Mouse (Mus musculus): Measurements from ENCODE around the gene Sox5. TPM values are rescaled to one million over a fixed set of nuclear protein-coding genes. Genes with fewer than 3 reads are reported as not detected.

Gene Sox5
- polyA plus RNA-seq, 1 experiment = 2.5 TPM

GRCm38 (mm10) chr6:144783295-144783694 is 1.5 kb upstream of the Sox5 start:
- Histone ChIP-seq H3K4me1 (ENCODE audit: control insufficient read depth, insufficient read depth, insufficient read length) (peaks cover 3% of the 10 kb centered on the region; the same call in 1 of the 2 replicates), H3K27me3 (ENCODE audit: control insufficient read depth, insufficient read depth, low read length) (peaks cover 13% of the 10 kb centered on the region), H3K4me3 (ENCODE audit: extremely low read depth, insufficient read depth, insufficient read length) (no peak overlapping the region), H3K36me3 (ENCODE audit: control insufficient read depth, insufficient read depth, low read length) (no peaks in the 10 kb centered on the region), H3K27ac (ENCODE audit: insufficient read depth, low read length) (no peak overlapping the region)
- no peak for DNase-seq (ENCODE audit: low read depth in 1 of 2, low spot score in 2 of 2)
- TF ChIP-seq POLR2A (IDR thresholded peaks at IDR 0.05; ENCODE audit: low read depth, low read length) = no peak
- no peak for TF ChIP-seq CTCF (IDR thresholded peaks at IDR 0.05; ENCODE audit: extremely low read depth, insufficient read depth, insufficient read length, insufficient replicate concordance)

- WGBS = 39% methylated on average over 12 of the region's 12 CpGs
- Histone ChIP-seq H3K27ac (ENCODE audit: insufficient read depth, low read length) (no peak overlapping the region), H3K36me3 (ENCODE audit: control insufficient read depth, insufficient read depth, low read length) (no peaks in the 10 kb centered on the region), H3K4me3 (ENCODE audit: extremely low read depth, insufficient read depth, insufficient read length) (0 out of 2 replicates have a peak overlapping the region, but pooled peaks have one; percentile 92), H3K4me1 (ENCODE audit: control insufficient read depth, insufficient read depth, insufficient read length) (peaks cover 3% of the 10 kb centered on the region; the same call in 1 of the 2 replicates), H3K27me3 (ENCODE audit: control insufficient read depth, insufficient read depth, low read length) (peaks cover 13% of the 10 kb centered on the region)
- TF ChIP-seq CTCF (IDR thresholded peaks at IDR 0.05; ENCODE audit: extremely low read depth, insufficient read depth, insufficient read length, insufficient replicate concordance) = no peak
- no peak for TF ChIP-seq POLR2A (IDR thresholded peaks at IDR 0.05; ENCODE audit: low read depth, low read length)
- no peak for DNase-seq (ENCODE audit: low read depth in 1 of 2, low spot score in 2 of 2)
Measured at GRCm38 (mm10) chr6:144782866-144783265, 1.1 kb upstream of the Sox5 start.

GRCm38 (mm10) chr6:144782031-144782857 is 467 bp upstream of the Sox5 start:
- Histone ChIP-seq H3K36me3 (ENCODE audit: control insufficient read depth, insufficient read depth, low read length) (no peaks in the 10 kb centered on the region), H3K4me1 (ENCODE audit: control insufficient read depth, insufficient read depth, insufficient read length) (peaks cover 3% of the 10 kb centered on the region; the same call in 1 of the 2 replicates), H3K27me3 (ENCODE audit: control insufficient read depth, insufficient read depth, low read length) (peaks cover 13% of the 10 kb centered on the region), H3K27ac (ENCODE audit: insufficient read depth, low read length) (no peak overlapping the region), H3K4me3 (ENCODE audit: extremely low read depth, insufficient read depth, insufficient read length) (peak overlapping the region; percentile 92)
- no peak for DNase-seq (ENCODE audit: low read depth in 1 of 2, low spot score in 2 of 2)
- TF ChIP-seq POLR2A (IDR thresholded peaks at IDR 0.05; ENCODE audit: low read depth, low read length) = no peak
- no peak for TF ChIP-seq CTCF (IDR thresholded peaks at IDR 0.05; ENCODE audit: extremely low read depth, insufficient read depth, insufficient read length, insufficient replicate concordance)
- WGBS = 3% methylated on average over 48 of the region's 55 CpGs

GRCm38 (mm10) chr6:144780608-144781285 is 1.0 kb downstream of the Sox5 start:
- Histone ChIP-seq H3K4me3 (ENCODE audit: extremely low read depth, insufficient read depth, insufficient read length) (peak overlapping the region; percentile 92), H3K36me3 (ENCODE audit: control insufficient read depth, insufficient read depth, low read length) (no peaks in the 10 kb centered on the region), H3K4me1 (ENCODE audit: control insufficient read depth, insufficient read depth, insufficient read length) (peaks cover 3% of the 10 kb centered on the region; the same call in 1 of the 2 replicates), H3K27me3 (ENCODE audit: control insufficient read depth, insufficient read depth, low read length) (peaks cover 13% of the 10 kb centered on the region), H3K27ac (ENCODE audit: insufficient read depth, low read length) (peak overlapping the region; percentile 67)
- WGBS = 47% methylated on average over 9 of the region's 9 CpGs
- DNase-seq (ENCODE audit: low read depth in 1 of 2, low spot score in 2 of 2) = no peak
- TF ChIP-seq CTCF (IDR thresholded peaks at IDR 0.05; ENCODE audit: extremely low read depth, insufficient read depth, insufficient read length, insufficient replicate concordance) (no peak), POLR2A (IDR thresholded peaks at IDR 0.05; ENCODE audit: low read depth, low read length) (no peak)

- Histone ChIP-seq H3K27ac (ENCODE audit: insufficient read depth, low read length) (peak overlapping the region; percentile 23), H3K4me1 (ENCODE audit: control insufficient read depth, insufficient read depth, insufficient read length) (peaks cover 3% of the 10 kb centered on the region; the same call in 1 of the 2 replicates), H3K36me3 (ENCODE audit: control insufficient read depth, insufficient read depth, low read length) (no peaks in the 10 kb centered on the region), H3K27me3 (ENCODE audit: control insufficient read depth, insufficient read depth, low read length) (peaks cover 13% of the 10 kb centered on the region), H3K4me3 (ENCODE audit: extremely low read depth, insufficient read depth, insufficient read length) (no peak overlapping the region; the same call in 1 of the 2 replicates)
- WGBS = 82% methylated on average over 12 of the region's 12 CpGs
- DNase-seq (ENCODE audit: low read depth in 1 of 2, low spot score in 2 of 2) = no peak
- TF ChIP-seq CTCF (IDR thresholded peaks at IDR 0.05; ENCODE audit: extremely low read depth, insufficient read depth, insufficient read length, insufficient replicate concordance) (no peak), POLR2A (IDR thresholded peaks at IDR 0.05; ENCODE audit: low read depth, low read length) (no peak)
Measured at GRCm38 (mm10) chr6:144779945-144780607, 1.7 kb downstream of the Sox5 start.

GRCm38 (mm10) chr6:144777356-144778035 is 4.3 kb downstream of the Sox5 start:
- no peak overlapping the region for H3K27ac ChIP-seq (ENCODE audit: insufficient read depth, low read length)
- H3K4me1 ChIP-seq (ENCODE audit: control insufficient read depth, insufficient read depth, insufficient read length) = peaks cover 2% of the 10 kb centered on the region; the same call in 1 of the 2 replicates
- WGBS = 94% methylated on average over 7 of the region's 7 CpGs
- peaks cover 8% of the 10 kb centered on the region for H3K27me3 ChIP-seq (ENCODE audit: control insufficient read depth, insufficient read depth, low read length)
- TF ChIP-seq POLR2A (IDR thresholded peaks at IDR 0.05; ENCODE audit: low read depth, low read length) (no peak), CTCF (IDR thresholded peaks at IDR 0.05; ENCODE audit: extremely low read depth, insufficient read depth, insufficient read length, insufficient replicate concordance) (no peak)
- H3K36me3 ChIP-seq (ENCODE audit: control insufficient read depth, insufficient read depth, low read length) = no peaks in the 10 kb centered on the region
- no peak for DNase-seq (ENCODE audit: low read depth in 1 of 2, low spot score in 2 of 2)
- no peak overlapping the region for H3K4me3 ChIP-seq (ENCODE audit: extremely low read depth, insufficient read depth, insufficient read length)

Data from spleen, adult 2 months (tissue).